Mouse (Mus musculus) testis, adult 2 months (tissue): ENCODE data around the gene Zfp385c.
"Not testable (repeated sequence)": the region's sequence is repeated elsewhere in the genome, so short reads cannot be mapped to it uniquely, and the experiment has no call there.

ENCODE experiments used
- CTCF ChIP-seq: fragments of 200-500 bp; IDR thresholded peaks from 2 replicates; pipeline ENCODE4 v1.5.1; 2012; ENCODE audit warnings: low read depth, mild to moderate bottlenecking, inconsistent platforms, low read length, moderate library complexity; ENCODE audit not compliant: control insufficient read depth, insufficient read depth, insufficient replicate concordance
- POLR2A ChIP-seq: fragments of 200-500 bp; IDR thresholded peaks from 2 replicates; pipeline ENCODE4 v1.6.1; 2012; ENCODE audit warnings: low read depth, mild to moderate bottlenecking, inconsistent platforms, low read length, moderate library complexity; ENCODE audit not compliant: control insufficient read depth

DNA sequence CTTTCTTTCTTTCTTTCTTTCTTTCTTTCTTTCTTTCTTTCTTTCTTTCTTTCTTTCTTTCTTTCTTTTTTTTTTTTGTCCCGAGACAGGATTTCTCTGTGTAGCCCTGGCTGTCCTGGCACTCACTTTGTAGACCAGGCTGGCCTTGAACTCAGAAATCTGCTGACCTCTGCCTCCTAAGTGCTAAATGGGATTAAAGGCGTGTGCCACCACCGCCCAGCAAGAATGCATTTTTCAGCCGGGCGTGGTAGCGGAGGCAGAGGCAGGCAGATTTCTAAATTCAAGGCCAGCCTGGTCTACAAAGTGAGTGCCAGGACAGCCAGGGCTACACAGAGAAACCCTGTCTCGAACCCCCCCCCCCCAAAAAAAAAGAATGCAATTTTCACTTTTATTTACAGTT lies 75.4 kb downstream of the Zfp385c start:
- TF ChIP-seq CTCF, POLR2A: not testable (repeated sequence)
